Mouse (Mus musculus) gastrocnemius, postnatal 4 days (tissue): ENCODE measurements around the gene Amd1. TPM values are rescaled to one million over a fixed set of nuclear protein-coding genes. Genes with fewer than 3 reads are reported as not detected.

Experiments
- DNase-seq, 2 experiments: peaks; one replicate each; pipeline ENCODE4 v3.0.0; 2021 to 2022; ENCODE audit warnings: low spot score in 2 of 2, mixed read lengths in 2 of 2
- long read RNA-seq, 2 experiments: library from polyadenylated mRNA; stranded (forward); transcript quantifications; one replicate each; pipeline ENCODE4 v2.0.0; 2021
- total RNA-seq, 2 experiments: library from RNA; stranded (reverse); gene quantifications; 2 replicates each; pipeline ENCODE4 v1.2.3; 2021

Gene Amd1
- total RNA-seq, result 10 to 100 TPM; 21.0 to 23.1 TPM
- long read RNA-seq, experiment 1, transcript Amd1-201 (8 exons, 3,204 nt), result major isoform, 12 of 15 reads
- long read RNA-seq, experiment 1, partial matches to known transcripts, result 1 of 15 reads
- long read RNA-seq, experiment 1, other reads (novel, unspliced or antisense), result 2 of 15 reads
- long read RNA-seq, experiment 2, transcript Amd1-201 (8 exons, 3,204 nt), result major isoform, 19 of 22 reads
- long read RNA-seq, experiment 2, partial matches to known transcripts, result 1 of 22 reads
- long read RNA-seq, experiment 2, other reads (novel, unspliced or antisense), result 2 of 22 reads

GRCm38 (mm10) chr10:40302140-40302985 lies at the start of gene Amd1:
Gene Amd1 (minus strand): TSS chr10:40302186.
- peak; percentile 100 for DNase-seq

DNA sequence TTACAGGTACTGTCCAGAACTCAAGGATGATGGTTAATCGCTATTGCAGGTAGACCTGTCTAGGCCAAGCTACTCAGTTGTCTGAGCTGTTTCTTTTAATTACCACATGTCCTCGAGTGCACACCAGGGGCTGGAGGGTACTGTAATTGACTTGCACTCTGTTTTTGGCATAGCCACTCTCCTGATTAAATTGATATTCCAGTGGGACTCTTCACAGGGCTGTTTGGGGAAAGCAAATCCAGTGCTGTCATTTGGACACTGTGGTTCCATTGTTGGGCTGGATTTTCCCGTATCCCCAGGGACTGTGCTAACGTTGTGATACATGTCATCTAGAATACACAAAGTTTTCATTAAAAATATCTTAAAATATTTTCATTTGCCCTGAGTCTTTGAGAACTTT lies 49.2 kb upstream of the Amd1 start:
- no peak for DNase-seq

GRCm38 (mm10) chr10:40350245-40350932 lies 48.4 kb upstream of the Amd1 start:
- no peak for DNase-seq

DNA sequence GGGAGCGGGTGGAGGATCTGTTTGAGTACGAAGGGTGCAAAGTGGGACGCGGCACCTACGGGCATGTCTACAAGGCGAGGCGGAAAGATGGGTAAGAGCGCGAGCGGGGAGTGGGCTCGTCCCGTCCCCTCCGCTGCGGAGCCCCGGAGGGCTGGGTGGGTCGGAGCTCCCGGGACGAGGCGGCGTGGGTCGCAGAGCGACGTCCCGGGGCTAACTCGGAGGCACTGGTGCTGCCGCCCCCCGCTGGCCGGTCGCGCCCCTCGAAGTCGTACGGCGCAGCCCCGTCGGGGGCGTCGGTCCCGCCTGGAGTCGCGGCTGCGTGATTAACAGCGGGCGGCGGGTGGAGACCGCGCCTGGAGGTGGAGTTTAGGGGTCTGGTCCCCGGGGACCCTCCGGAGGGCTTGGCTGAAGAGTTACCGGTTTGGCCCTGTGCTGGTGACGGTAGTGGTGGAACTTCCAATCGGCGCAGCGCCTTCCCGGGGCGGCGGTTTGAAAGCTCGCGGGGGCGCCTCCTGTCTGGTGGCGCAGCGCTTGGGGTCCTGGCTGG lies 47.7 kb upstream of the Amd1 start:
- DNase-seq, result peak; percentile 55 to 63

GRCm38 (mm10) chr10:40348566-40349536 lies 46.9 kb upstream of the Amd1 start:
- peak; percentile 86 to 95 for DNase-seq

DNA sequence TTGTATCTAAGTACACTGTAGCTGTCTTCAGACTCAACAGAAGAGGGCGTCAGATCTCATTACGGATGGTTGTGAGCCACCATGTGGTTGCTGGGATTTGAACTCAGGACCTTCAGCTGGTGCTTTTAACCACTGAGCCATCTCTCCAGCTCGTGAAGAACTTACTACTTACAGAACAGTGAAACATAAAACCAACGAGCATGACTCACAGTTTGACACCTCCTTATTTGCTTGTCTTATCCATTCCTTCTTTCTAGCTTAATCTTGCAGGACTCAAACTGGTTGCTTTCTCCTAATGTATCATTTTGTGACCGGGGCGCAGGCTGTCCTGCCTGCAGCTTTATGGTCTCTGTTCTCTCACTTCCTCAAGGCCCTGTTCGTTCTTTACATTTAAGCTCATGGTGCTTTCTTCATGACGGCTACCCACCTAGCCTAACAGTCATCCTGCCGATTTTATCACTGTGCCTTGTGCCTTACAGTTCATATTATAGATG lies 45.5 kb upstream of the Amd1 start:
- DNase-seq, result no peak

- no peak for DNase-seq
Measured at GRCm38 (mm10) chr10:40346776-40347403, 44.9 kb upstream of the Amd1 start.

- no peak for DNase-seq
Measured at GRCm38 (mm10) chr10:40342036-40342435, 40.0 kb upstream of the Amd1 start.

GRCm38 (mm10) chr10:40339351-40339964 lies 37.5 kb upstream of the Amd1 start, which contains the start of gene Cdk19:
Gene Cdk19 (plus strand): TSS chr10:40339564.
- no peak for DNase-seq

DNA sequence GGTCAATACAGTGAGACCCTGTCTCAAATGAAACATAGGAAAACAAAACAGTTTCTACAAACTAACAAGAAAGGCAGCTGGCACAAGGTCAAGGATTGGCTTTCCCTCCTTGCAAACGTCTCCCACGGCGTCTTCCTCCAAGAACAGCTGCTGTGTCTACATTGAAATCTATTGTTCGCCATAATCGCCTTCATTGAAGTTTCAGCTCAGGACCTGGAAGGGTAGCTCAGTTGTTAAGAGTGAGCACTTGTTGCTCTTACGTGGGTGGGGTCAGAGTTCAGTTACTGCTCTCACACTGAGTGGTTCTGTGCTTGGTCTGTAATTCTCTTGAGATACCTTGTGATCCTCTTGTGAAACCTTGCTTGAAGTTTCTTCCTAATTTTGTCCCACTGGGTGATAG lies 30.9 kb upstream of the Amd1 start:
- no peak for DNase-seq

DNA sequence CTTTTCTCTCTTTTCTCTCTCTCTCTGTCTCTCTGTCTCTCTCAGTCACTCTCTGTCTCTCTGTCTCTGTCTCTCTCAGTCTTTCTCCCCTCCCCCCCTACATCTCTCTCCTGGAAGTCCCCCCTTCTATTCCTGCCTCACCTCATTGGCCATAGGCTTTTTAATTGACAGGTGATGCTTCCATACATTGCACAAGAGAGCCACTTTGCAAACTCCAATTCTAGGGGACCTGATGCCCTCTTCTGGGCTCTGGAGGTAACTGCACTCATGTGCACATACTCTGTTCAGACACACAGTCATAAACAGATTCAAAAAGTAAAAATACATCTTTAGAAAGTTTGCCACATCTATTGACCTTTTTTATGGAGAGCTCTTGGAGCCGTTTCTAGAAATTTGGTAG lies 28.3 kb upstream of the Amd1 start:
- DNase-seq, result no peak

- DNase-seq, result no peak
Measured at GRCm38 (mm10) chr10:40328004-40328551, 26.1 kb upstream of the Amd1 start.

- no peak for DNase-seq
Measured at GRCm38 (mm10) chr10:40320306-40320705, 18.3 kb upstream of the Amd1 start.

DNA sequence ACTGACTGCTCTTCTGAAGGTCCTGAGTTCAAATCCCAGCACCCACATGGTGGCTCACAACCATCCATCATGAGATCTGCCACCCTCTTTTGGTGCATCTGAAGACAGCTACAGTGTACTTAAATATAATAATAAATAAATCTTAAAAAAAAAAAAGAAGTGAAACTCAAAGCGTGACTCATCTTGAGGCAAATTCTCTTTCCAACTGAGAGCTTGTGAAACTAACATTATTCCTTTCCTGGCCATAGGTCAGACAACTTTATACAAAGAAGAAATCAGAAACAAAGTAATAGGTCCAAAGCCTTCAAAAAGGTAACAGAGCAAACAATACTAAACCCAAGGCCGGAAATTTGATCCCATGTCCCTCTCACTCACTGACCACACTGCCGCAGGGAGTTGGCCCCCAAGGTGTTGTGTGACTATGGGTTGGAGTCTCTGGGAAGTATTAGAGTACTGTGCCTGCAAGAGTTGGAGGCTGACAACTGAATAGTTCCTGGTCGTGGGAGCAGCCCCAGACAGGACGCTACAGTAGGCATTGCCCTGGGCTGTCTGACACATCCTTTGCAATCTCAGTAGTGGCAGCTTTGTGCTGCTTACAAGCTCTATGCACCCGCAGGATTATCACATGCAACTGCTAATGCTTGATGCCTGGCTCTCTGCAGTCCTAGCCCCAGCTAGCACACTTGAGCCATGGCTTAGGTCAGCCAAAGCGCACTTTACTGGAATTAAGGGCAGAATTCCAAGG lies 15.0 kb upstream of the Amd1 start:
- DNase-seq, result no peak

GRCm38 (mm10) chr10:40312781-40313180 lies 10.8 kb upstream of the Amd1 start:
- DNase-seq, result no peak

GRCm38 (mm10) chr10:40309884-40310635 lies 8.1 kb upstream of the Amd1 start:
- DNase-seq, result peak in 1 of 2 experiments; percentile 15

- DNase-seq, result no peak
Measured at GRCm38 (mm10) chr10:40307826-40308583, 6.0 kb upstream of the Amd1 start.
